Mouse (Mus musculus) CH12.LX (cell line): ENCODE data around the gene Qsox2. TPM values are rescaled to one million over a fixed set of nuclear protein-coding genes. Genes with fewer than 3 reads are reported as not detected.

Experiments
- DNase-seq: peaks from one replicate; pipeline ENCODE4 v3.0.0-alpha.2; 2013; ENCODE audit errors: extremely low read depth
- H3K27ac ChIP-seq: 2 replicates; pipeline ENCODE4 v1.5.1; 2012; ENCODE audit warnings: low read depth, mild to moderate bottlenecking, control low read depth, moderate library complexity; ENCODE audit not compliant: insufficient read depth
- H3K27me3 ChIP-seq: replicated peaks from 2 replicates; pipeline ENCODE3; 2012; ENCODE audit warnings: inconsistent platforms
- H3K36me3 ChIP-seq, 2 experiments: replicated peaks in 1 of 2; 2 replicates each; pipeline versions ENCODE3 to v1.6.1; 2012; ENCODE audit warnings: inconsistent platforms in 1 of 2, low read length in 1 of 2, mild to moderate bottlenecking in 1 of 2, mixed read lengths in 1 of 2, moderate library complexity in 1 of 2; ENCODE audit not compliant: control insufficient read depth in 1 of 2, insufficient read depth in 1 of 2
- H3K4me1 ChIP-seq, 2 experiments: 2 replicates each; pipeline ENCODE4 v1.6.1; 2012; ENCODE audit warnings: inconsistent platforms in 1 of 2, moderate library complexity in 1 of 2; ENCODE audit not compliant: insufficient read depth in 2 of 2, control insufficient read depth in 1 of 2
- H3K4me2 ChIP-seq: 2 replicates; pipeline ENCODE4 v1.6.1; 2012; ENCODE audit warnings: low read depth, mild to moderate bottlenecking, control low read depth; ENCODE audit not compliant: poor library complexity, insufficient read depth, severe bottlenecking
- H3K4me3 ChIP-seq, 3 experiments: fragments of 150-350 bp in 1 of 3; sonication (generic) in 1 of 3; replicated peaks in 1 of 3; 2 replicates each; pipeline versions ENCODE3 to v1.5.1; 2011 to 2012; ENCODE audit warnings: low read depth in 2 of 3, low read length in 2 of 3, mild to moderate bottlenecking in 2 of 3, moderate library complexity in 2 of 3, control low read depth in 1 of 3, improper control_type of control experiment in 1 of 3, inconsistent platforms in 1 of 3, mixed read lengths in 1 of 3; ENCODE audit not compliant: poor library complexity in 1 of 3
- H3K79me2 ChIP-seq: replicated peaks from 2 replicates; pipeline ENCODE4 v1.6.1; 2012; ENCODE audit warnings: mild to moderate bottlenecking, moderate library complexity; ENCODE audit not compliant: control insufficient read depth, poor library complexity, insufficient read depth, severe bottlenecking; ENCODE audit errors: extremely low read depth
- H3K9ac ChIP-seq: 2 replicates; pipeline ENCODE4 v1.6.1; 2012; ENCODE audit warnings: low read depth, mild to moderate bottlenecking, control low read depth, moderate library complexity; ENCODE audit not compliant: insufficient read depth
- H3K9me3 ChIP-seq: replicated peaks from 2 replicates; pipeline ENCODE3; 2012; ENCODE audit warnings: low read length, inconsistent platforms, mixed read lengths
- BHLHE40 ChIP-seq: IDR thresholded peaks from 2 replicates; pipeline ENCODE4 v1.6.1; 2011; ENCODE audit warnings: mild to moderate bottlenecking, low read depth, low read length, improper control_type of control experiment
- CTCF ChIP-seq, 2 experiments: IDR thresholded peaks in 1 of 2; conservative IDR thresholded peaks in 1 of 2; 2 replicates each; pipeline ENCODE4 v1.5.1; 2011 to 2012; ENCODE audit warnings: low read depth in 2 of 2, low read length in 2 of 2, improper control_type of control experiment in 1 of 2, inconsistent platforms in 1 of 2, mild to moderate bottlenecking in 1 of 2, moderate library complexity in 1 of 2
- ELF1 ChIP-seq: IDR thresholded peaks from 2 replicates; pipeline ENCODE4 v1.6.1; 2014; ENCODE audit warnings: low read depth, mild to moderate bottlenecking, inconsistent platforms, low read length, improper control_type of control experiment
- ETS1 ChIP-seq: conservative IDR thresholded peaks from 2 replicates; pipeline ENCODE4 v1.6.1; 2012; ENCODE audit warnings: low read depth, mild to moderate bottlenecking, inconsistent platforms, low read length, improper control_type of control experiment, moderate library complexity
- MAZ ChIP-seq: IDR thresholded peaks from 2 replicates; pipeline ENCODE4 v1.6.1; 2012; ENCODE audit warnings: low read depth, mild to moderate bottlenecking, inconsistent platforms, low read length, improper control_type of control experiment, moderate library complexity
- MYC ChIP-seq: IDR thresholded peaks from 2 replicates; pipeline ENCODE4 v1.6.1; 2011; ENCODE audit warnings: low read depth, mild to moderate bottlenecking, improper control_type of control experiment, low read length
- NRF1 ChIP-seq: IDR thresholded peaks from 2 replicates; pipeline ENCODE4 v1.6.1; 2014; ENCODE audit warnings: low read depth, mild to moderate bottlenecking, inconsistent platforms, low read length, improper control_type of control experiment, moderate library complexity
- POLR2A ChIP-seq: IDR thresholded peaks from 2 replicates; pipeline ENCODE4 v1.6.1; 2011; ENCODE audit warnings: low read depth, mild to moderate bottlenecking, improper control_type of control experiment, low read length
- RAD21 ChIP-seq: IDR thresholded peaks from 2 replicates; pipeline ENCODE4 v1.6.1; 2011; ENCODE audit warnings: low read depth, mild to moderate bottlenecking, low read length, improper control_type of control experiment, moderate library complexity
- SIN3A ChIP-seq: IDR thresholded peaks from 2 replicates; pipeline ENCODE4 v1.6.1; 2012; ENCODE audit warnings: low read length, improper control_type of control experiment, inconsistent platforms
- SMC3 ChIP-seq: IDR thresholded peaks from 2 replicates; pipeline ENCODE4 v1.6.1; 2011; ENCODE audit warnings: low read depth, low read length, improper control_type of control experiment
- TBP ChIP-seq: conservative IDR thresholded peaks from 2 replicates; pipeline ENCODE4 v1.6.1; 2011; ENCODE audit warnings: low read depth, low read length, improper control_type of control experiment
- UBTF ChIP-seq: IDR thresholded peaks from 2 replicates; pipeline ENCODE4 v1.6.1; 2012; ENCODE audit warnings: low read depth, mild to moderate bottlenecking, inconsistent platforms, low read length, improper control_type of control experiment, moderate library complexity
- USF1 ChIP-seq: IDR thresholded peaks from 2 replicates; pipeline ENCODE4 v1.6.1; 2014; ENCODE audit warnings: low read depth, mild to moderate bottlenecking, inconsistent platforms, low read length, improper control_type of control experiment
- USF2 ChIP-seq: conservative IDR thresholded peaks from 2 replicates; pipeline ENCODE4 v1.6.1; 2011; ENCODE audit warnings: low read depth, low read length, improper control_type of control experiment
- ZNF384 ChIP-seq: IDR thresholded peaks from 2 replicates; pipeline ENCODE4 v1.6.1; 2012; ENCODE audit warnings: low read depth, low read length, improper control_type of control experiment, inconsistent platforms
- dilution Hi-C: fragments of 300-500 bp; cut with MboI; formaldehyde crosslinking; loops from 2 replicates; pipeline ENCODE4 v1.14.3; 2020; ENCODE audit warnings: low sequenced_read_pairs; ENCODE audit not compliant: extremely low pct_unique_long_range_greater_than_20kb, extremely low pct_ligation_motif_present
- in situ Hi-C: fragments of 300-500 bp; cut with MboI; formaldehyde crosslinking; loops from 3 replicates; pipeline ENCODE4 v1.14.3; 2019; ENCODE audit warnings: low sequenced_read_pairs, low pct_ligation_motif_present, low pct_unique_long_range_greater_than_20kb, mixed read lengths
- polyA plus RNA-seq: library from polyadenylated mRNA; unstranded; fragments of >175 nt; gene quantifications from 2 replicates; pipeline ENCODE4 v1.2.1, GENCODE M21; 2012; ENCODE audit warnings: low read depth; ENCODE audit not compliant: insufficient read length
- total RNA-seq, 2 experiments: library from RNA; depleted of rRNA; stranded (reverse); fragments of 300-350 nt in 1 of 2; fragments of >200 nt in 1 of 2; gene quantifications; 2 replicates each; pipeline ENCODE4 v1.2.3; 2012 to 2014

The Qsox2 gene
- total and polyA plus RNA-seq, 3 experiments, result 6.4 to 11.5 (median 9.3) TPM

DNA sequence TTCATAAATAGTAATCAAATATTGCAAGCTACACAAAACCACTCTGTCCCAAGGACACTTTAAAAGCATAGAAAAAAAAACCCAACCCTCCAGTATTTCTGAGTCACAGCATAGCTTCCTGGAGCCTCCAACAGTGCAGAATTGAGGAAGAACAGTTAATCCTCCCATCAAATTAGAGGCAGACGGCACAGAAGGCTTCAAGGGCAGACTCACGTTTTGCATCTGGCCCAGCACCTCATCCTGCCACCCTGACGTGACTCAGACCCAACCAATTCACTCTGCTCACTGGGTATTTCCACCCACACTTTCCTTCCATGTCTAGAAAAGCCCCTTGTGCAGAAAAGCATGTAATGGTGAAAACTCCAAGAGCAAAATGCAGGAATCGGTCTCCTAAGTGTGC lies 7.1 kb downstream of the Qsox2 start:
- in situ Hi-C loops (no loop called here), dilution Hi-C loops (no loop called here)
- Histone ChIP-seq H3K27me3 (no peaks in the 10 kb centered on the region), H3K9me3 (no peaks in the 10 kb centered on the region), H3K4me1 (peaks cover 0 to 29% of the 10 kb centered on the region in 2 experiments; a peak in 2 of 4 replicates), H3K36me3 (peaks cover 7 to 53% of the 10 kb centered on the region in 2 experiments), H3K79me2 (no peaks in the 10 kb centered on the region), H3K27ac (no peak overlapping the region), H3K4me3 (no peak overlapping the region), H3K4me2 (no peak overlapping the region), H3K9ac (no peak overlapping the region)
- no peak for TF ChIP-seq UBTF
- 0 out of 2 replicates have a peak, but pooled peaks have one; percentile 9 for TF ChIP-seq ETS1
- TF ChIP-seq BHLHE40, result peak; percentile 62
- DNase-seq, result no peak

DNA sequence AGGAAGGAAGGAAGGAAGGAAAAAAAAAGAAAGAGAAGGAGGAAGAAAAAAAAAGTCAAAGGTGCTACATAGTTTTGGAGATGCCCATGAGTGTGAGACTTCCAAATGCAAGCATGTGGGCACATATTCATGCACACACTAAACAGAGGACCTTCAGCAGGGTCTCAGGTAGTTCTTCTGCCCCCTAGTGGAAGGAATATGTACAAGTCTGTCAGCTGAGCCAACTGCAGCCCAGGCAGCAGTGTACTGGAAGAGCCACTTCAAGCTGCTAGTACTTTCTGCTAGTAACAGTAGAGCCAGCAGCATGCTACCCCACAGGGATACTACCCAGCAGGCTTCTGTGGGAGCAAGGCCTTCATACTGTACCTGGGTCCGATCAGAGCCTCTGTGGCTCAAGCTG lies 9.5 kb downstream of the Qsox2 start:
- in situ Hi-C loops, result no loop called here
- Histone ChIP-seq H3K27me3 (no peaks in the 10 kb centered on the region), H3K27ac (no peak overlapping the region), H3K36me3 (peaks cover 22 to 61% of the 10 kb centered on the region in 2 experiments), H3K9me3 (no peaks in the 10 kb centered on the region), H3K4me3 (no peak overlapping the region), H3K4me2 (no peak overlapping the region), H3K9ac (no peak overlapping the region), H3K4me1 (peaks cover 0 to 23% of the 10 kb centered on the region in 2 experiments; a peak in 2 of 4 replicates), H3K79me2 (no peaks in the 10 kb centered on the region)
- dilution Hi-C loops, result no loop called here
- peak; percentile 67 for DNase-seq
- peak; percentile 86 for TF ChIP-seq SMC3
- TF ChIP-seq CTCF (conservative IDR thresholded peaks at IDR 0.05 in 1 of 2, IDR thresholded peaks at IDR 0.05 in 1 of 2; ENCODE audit: low read depth in 2 of 2, low read length in 2 of 2), result peak; percentile 69 to 83
- TF ChIP-seq SIN3A, result no peak
- 0 out of 2 replicates have a peak, but pooled peaks have one; percentile 30 for TF ChIP-seq MYC
- TF ChIP-seq TBP, result no peak
- peak; percentile 44; the same call in 1 of the 2 replicates for TF ChIP-seq ZNF384
- TF ChIP-seq USF2, result no peak
- peak; percentile 64 for TF ChIP-seq RAD21
- TF ChIP-seq MAZ, result no peak
- TF ChIP-seq USF1, result no peak
- no peak for TF ChIP-seq ETS1
- no peak for TF ChIP-seq ELF1
- TF ChIP-seq NRF1, result no peak
- no peak for TF ChIP-seq POLR2A
